Mouse (Mus musculus): ENCODE results near the gene Sox5.

DNA sequence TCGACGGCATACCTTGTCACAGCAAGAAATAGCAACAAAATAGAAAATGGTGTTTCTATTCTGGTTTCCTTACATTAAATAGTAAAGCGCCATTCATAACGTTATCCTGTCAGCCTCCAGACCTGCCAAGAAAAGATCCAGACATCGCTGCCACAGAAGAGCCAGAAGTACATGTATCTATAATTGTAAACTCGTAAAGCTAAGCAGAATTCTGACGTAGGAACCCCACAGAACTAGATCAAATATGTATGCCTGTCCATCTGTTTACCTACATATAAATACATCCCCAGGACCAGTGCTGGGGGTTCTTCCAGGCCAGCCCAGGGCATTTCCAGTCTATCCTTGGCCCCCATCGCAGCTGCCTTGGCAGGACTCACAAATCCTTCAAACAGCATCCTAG, 265.9 kb downstream of the Sox5 start:
- no peak for TF ChIP-seq POLR2A (IDR thresholded peaks at IDR 0.05; ENCODE audit: low read depth, low read length)
- TF ChIP-seq CTCF (IDR thresholded peaks at IDR 0.05; ENCODE audit: extremely low read depth, insufficient read length, insufficient replicate concordance, low read depth, low read length) = no peak

Data from small intestine, adult 2 months (tissue).